Mouse (Mus musculus) cerebellum, adult 8-10 months (tissue): ENCODE results near the gene Fadd.

Source experiments
- DNase-seq: peaks from one replicate; pipeline ENCODE4 v3.0.0; 2022

Gene Fadd

DNA sequence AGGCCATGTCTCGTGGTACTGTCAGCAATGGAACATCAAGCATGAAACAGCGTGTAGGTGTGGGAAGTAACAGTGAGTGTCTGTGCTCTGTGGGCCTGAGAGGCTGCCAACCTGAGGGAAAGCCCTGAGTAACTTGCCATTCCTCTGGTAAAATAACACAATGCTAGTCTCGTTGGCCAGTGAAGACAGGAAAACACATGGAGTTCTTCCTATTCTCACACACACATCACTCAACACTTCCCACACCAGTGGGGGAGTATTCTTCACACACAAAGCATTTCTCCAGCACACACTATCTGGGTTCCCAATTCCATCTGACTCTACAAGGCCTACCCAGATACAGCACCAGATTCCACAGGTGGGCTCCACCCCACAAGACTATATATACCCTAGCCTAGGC, 52.4 kb downstream of the Fadd start:
- DNase-seq, result no peak

DNA sequence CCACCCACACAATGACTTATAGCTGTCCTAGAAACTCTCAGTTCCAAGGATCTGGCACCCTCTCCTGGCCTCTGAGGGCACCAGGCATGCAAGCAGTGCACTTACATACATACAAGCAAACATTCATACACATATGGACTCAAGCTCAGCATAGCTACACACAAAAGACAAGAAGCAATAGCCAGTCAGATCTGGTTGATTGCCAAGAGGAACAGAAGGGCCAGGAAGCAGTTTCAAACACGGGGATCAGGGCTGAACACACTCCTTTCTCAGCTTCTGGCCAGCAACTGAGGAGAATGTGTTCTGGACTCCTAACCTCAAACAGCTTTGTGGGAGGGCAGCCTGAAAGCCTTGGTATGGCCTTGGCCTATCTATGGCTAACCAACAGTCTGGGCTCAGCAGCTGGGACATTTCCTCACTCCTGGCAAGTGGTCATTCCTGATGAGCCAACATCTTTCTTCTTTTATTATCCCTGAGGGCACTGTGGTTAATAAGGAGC, 54.5 kb downstream of the Fadd start:
- peak; percentile 53 for DNase-seq
